Mouse (Mus musculus) hindbrain, embryonic 10.5 days (tissue): ENCODE data around the gene Serpinb7. TPM values are rescaled to one million over a fixed set of nuclear protein-coding genes. Genes with fewer than 3 reads are reported as not detected.

Experiments used
- polyA plus RNA-seq: library from polyadenylated mRNA; unstranded; fragments of >200 nt; fragmentation: Nextera tagmentation; extraction: Ambion mirVana; gene quantifications from 2 replicates; pipeline ENCODE4 v1.2.1, GENCODE M21; 2016

Gene Serpinb7
- polyA plus RNA-seq, 1 experiment from 2014 or later, result 0.31 TPM

Other genes with a start within 250 kb of the Serpinb7 start
- gene Serpinb3b, start 121.3 kb upstream of the Serpinb7 start, polyA plus RNA-seq, result not detected in 2 replicates
- gene Serpinb3c, start 121.3 kb upstream of the Serpinb7 start, polyA plus RNA-seq, result not detected in 2 replicates
- gene Serpinb11, start 38.5 kb upstream of the Serpinb7 start, polyA plus RNA-seq, result not detected in 2 replicates
- 0.22 TPM in 1 of 2 replicates, not detected in the other for gene Serpinb2, start 111.8 kb downstream of the Serpinb7 start, polyA plus RNA-seq
- 2.0 and 2.8 TPM in 2 replicates for gene Serpinb8, start 190.4 kb downstream of the Serpinb7 start, polyA plus RNA-seq